ENCODE assay signal across 11 mouse cellular contexts in genomic region chr13:110854213-110854612, GRCm38 (mm10).
"Had no signal": no experiment of that assay in that cellular context is flagged by ENCODE, and none has a peak within 500 bp of the region (broad histone marks: within the 10 kb centered on the region; RNA-seq: fewer than 3 reads in every experiment).

No protein-coding gene starts in this region.

- H3K27ac ChIP-seq: intestine, embryonic 15.5 days; limb, embryonic 12.5 days; liver, embryonic 13.5 days; midbrain, embryonic 10.5 days; stomach, embryonic 15.5 days had no signal

- ATAC-seq: intestine, embryonic 15.5 days; liver, postnatal 0 days; midbrain, embryonic 16.5 days had no signal

- H3K27me3 ChIP-seq: intestine, embryonic 15.5 days; limb, embryonic 12.5 days; liver, embryonic 13.5 days; stomach, embryonic 15.5 days had no signal

- H3K36me3 ChIP-seq: intestine, embryonic 15.5 days; limb, embryonic 12.5 days; liver, embryonic 13.5 days; midbrain, embryonic 10.5 days; stomach, embryonic 15.5 days had no signal

- H3K4me3 ChIP-seq: intestine, embryonic 15.5 days; limb, embryonic 12.5 days; liver, embryonic 13.5 days; midbrain, embryonic 10.5 days; stomach, embryonic 15.5 days had no signal

- H3K9me3 ChIP-seq: intestine, embryonic 15.5 days; limb, embryonic 12.5 days; liver, embryonic 13.5 days; midbrain, embryonic 10.5 days; stomach, embryonic 15.5 days had no signal

- H3K4me2 ChIP-seq: intestine, embryonic 15.5 days; limb, embryonic 12.5 days; liver, embryonic 13.5 days; stomach, embryonic 15.5 days had no signal

- H3K4me1 ChIP-seq: intestine, embryonic 15.5 days; liver, embryonic 13.5 days; midbrain, embryonic 10.5 days had no signal

- H3K9ac ChIP-seq: intestine, embryonic 15.5 days; limb, embryonic 12.5 days; liver, embryonic 13.5 days; liver, postnatal 0 days; stomach, embryonic 15.5 days had no signal

- DNase-seq: kidney, adult 8-10 months; liver; liver, embryonic 13.5 days; liver, postnatal 0 days; right cerebral cortex, postnatal 14 days; thymus, postnatal 4 days had no signal
